Comparison of ENCODE assay signal across 19 mouse cellular contexts in the genomic region with DNA sequence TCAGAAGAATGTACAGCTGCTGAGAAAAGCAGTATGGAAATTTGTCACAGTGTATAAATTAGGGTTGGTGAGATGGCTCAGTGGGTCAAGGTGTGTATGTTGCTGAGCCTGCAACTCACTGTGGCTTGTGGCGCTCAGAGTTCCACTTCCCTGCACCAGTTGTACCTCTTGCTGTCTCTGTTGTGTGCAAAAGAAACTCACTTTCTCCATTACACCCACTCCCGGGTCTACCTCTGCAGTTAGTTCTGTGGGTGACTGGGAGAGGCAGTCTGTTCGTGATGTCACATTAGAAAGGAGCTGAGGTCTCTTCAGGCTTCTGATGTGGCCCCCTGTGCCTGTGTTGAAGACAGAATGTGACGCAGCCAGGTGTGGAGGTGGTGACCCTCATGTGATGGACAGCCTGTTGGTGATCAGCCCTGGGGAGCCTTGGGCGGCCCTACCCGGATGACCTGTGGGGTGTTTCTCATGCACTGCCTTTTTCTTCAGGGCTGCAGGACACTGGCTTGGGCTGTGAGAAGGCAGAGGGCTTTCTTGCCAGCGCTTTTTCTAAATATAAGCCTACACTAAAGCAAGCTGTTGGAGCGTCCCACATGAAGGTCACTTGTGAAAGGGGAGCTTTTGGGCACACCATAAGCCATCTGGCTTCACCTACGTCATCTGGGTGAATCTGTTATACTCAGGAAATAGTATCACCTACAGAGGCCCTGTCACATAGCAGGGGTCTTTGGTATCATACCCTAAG. TPM values are rescaled to one million over a fixed set of nuclear protein-coding genes. Genes with fewer than 3 reads are reported as not detected.
DNase-seq lines count a peak whose midpoint lies in the region; ATAC-seq and TF ChIP-seq lines count a peak whose summit lies in the region.
"Had no signal": no experiment of that assay in that cellular context is flagged by ENCODE, and none has a peak within 500 bp of the region (broad histone marks: within the 10 kb centered on the region; RNA-seq: fewer than 3 reads in every experiment).

No protein-coding gene starts in this region.

- no peaks in the 10 kb centered on the region for H3K9me3 ChIP-seq in midbrain, postnatal 0 days (ENCODE audit: low read length)
- H3K9me3 ChIP-seq in midbrain, embryonic 10.5 days (replicated peaks) = no peaks in the 10 kb centered on the region
- H3K9me3 ChIP-seq in heart, embryonic 10.5 days = no peaks in the 10 kb centered on the region
- H3K9me3 ChIP-seq: midbrain, embryonic 12.5 days; neural tube, embryonic 12.5 days had no signal

- H3K4me2 ChIP-seq in midbrain, postnatal 0 days (ENCODE audit: low read depth, low read length, poor library complexity, severe bottlenecking) = no peak overlapping the region
- H3K4me2 ChIP-seq: midbrain, embryonic 12.5 days; neural tube, embryonic 12.5 days had no signal

- H3K36me3 ChIP-seq in midbrain, postnatal 0 days (ENCODE audit: insufficient read depth, low read length) = no peaks in the 10 kb centered on the region
- no peaks in the 10 kb centered on the region for H3K36me3 ChIP-seq in midbrain, embryonic 10.5 days
- H3K36me3 ChIP-seq in heart, embryonic 10.5 days = no peaks in the 10 kb centered on the region
- H3K36me3 ChIP-seq: midbrain, embryonic 12.5 days; neural tube, embryonic 12.5 days had no signal

- DNase-seq in gastrocnemius, adult 2 months = peak; percentile 75
- DNase-seq in gastrocnemius, postnatal 14 days = no peak
- DNase-seq in midbrain, postnatal 0 days (ENCODE audit: low spot score) = no peak
- no peak for DNase-seq in midbrain, embryonic 10.5 days (ENCODE audit: low spot score)
- peak; percentile 75 for DNase-seq in heart, embryonic 10.5 days (ENCODE audit: low spot score)
- DNase-seq in skeletal muscle tissue, adult 2 months (ENCODE audit: low read depth, low spot score) = peak; percentile 91
- DNase-seq in kidney, adult 18-20 months = no peak
- DNase-seq in spleen, postnatal 36 days (ENCODE audit: low spot score in 2 of 2) = no peak
- DNase-seq: kidney, adult 11 months; kidney, postnatal 4 days had no signal

- ATAC-seq in midbrain, postnatal 0 days (ENCODE audit: low FRiP score) = no peak
- ATAC-seq: forebrain, embryonic 14.5 days had no signal

- no peak for TF ChIP-seq CTCF in gastrocnemius, adult 2 months (IDR thresholded peaks at IDR 0.05)
- no peak for TF ChIP-seq CTCF in midbrain, postnatal 0 days (IDR thresholded peaks at IDR 0.05)

- peak overlapping the region; percentile 95 for H3K27ac ChIP-seq in gastrocnemius, adult 2 months
- H3K27ac ChIP-seq in midbrain, postnatal 0 days (ENCODE audit: low read depth, low read length) = 0 out of 2 replicates have a peak overlapping the region, but pooled peaks have one; percentile 1
- no peak overlapping the region for H3K27ac ChIP-seq in midbrain, embryonic 10.5 days (replicated peaks)
- H3K27ac ChIP-seq in heart, embryonic 10.5 days = peak overlapping the region; percentile 39; the same call in 1 of the 2 replicates
- H3K27ac ChIP-seq: midbrain, embryonic 12.5 days; neural tube, embryonic 12.5 days had no signal

- peaks cover 5% of the 10 kb centered on the region; the same call in 1 of the 2 replicates for H3K4me1 ChIP-seq in midbrain, postnatal 0 days (ENCODE audit: insufficient read depth, low read length)
- H3K4me1 ChIP-seq in midbrain, embryonic 10.5 days = peaks cover 5% of the 10 kb centered on the region; the same call in 1 of the 2 replicates
- peaks cover 40% of the 10 kb centered on the region for H3K4me1 ChIP-seq in heart, embryonic 10.5 days

- H3K4me3 ChIP-seq in gastrocnemius, adult 2 months = peak overlapping the region; percentile 53
- no peak overlapping the region for H3K4me3 ChIP-seq in midbrain, postnatal 0 days (ENCODE audit: low read depth, low read length)
- no peak overlapping the region for H3K4me3 ChIP-seq in midbrain, embryonic 10.5 days
- H3K4me3 ChIP-seq in heart, embryonic 10.5 days = no peak overlapping the region
- H3K4me3 ChIP-seq: midbrain, embryonic 12.5 days; neural tube, embryonic 12.5 days had no signal

- intact Hi-C loops in gastrocnemius, adult 2 months (cut with DNase I) = no loop called here
- intact Hi-C loops in gastrocnemius, postnatal 14 days (cut with DNase I; ENCODE audit: low total_unique reads) = no loop called here

- no peak overlapping the region for H3K9ac ChIP-seq in midbrain, postnatal 0 days (replicated peaks; ENCODE audit: low read length, poor library complexity, severe bottlenecking)
- H3K9ac ChIP-seq: midbrain, embryonic 12.5 days; neural tube, embryonic 12.5 days had no signal

- H3K27me3 ChIP-seq in midbrain, postnatal 0 days (ENCODE audit: insufficient read depth, low read length) = no peaks in the 10 kb centered on the region
- no peaks in the 10 kb centered on the region for H3K27me3 ChIP-seq in midbrain, embryonic 10.5 days (ENCODE audit: low read depth, poor library complexity, severe bottlenecking)
- H3K27me3 ChIP-seq in heart, embryonic 10.5 days (ENCODE audit: insufficient read depth, poor library complexity, severe bottlenecking) = no peaks in the 10 kb centered on the region
- H3K27me3 ChIP-seq: midbrain, embryonic 12.5 days; neural tube, embryonic 12.5 days had no signal

- 92% methylated on average over 9 of the region's 9 CpGs for WGBS in midbrain, postnatal 0 days
- 91% methylated on average over 9 of the region's 9 CpGs for WGBS in midbrain, embryonic 10.5 days
- WGBS in heart, embryonic 10.5 days = 82% methylated on average over 9 of the region's 9 CpGs

RNA-seq across cellular contexts. Expression of a gene that starts 16.2 kb away (rescaled TPM):
- total RNA-seq in gastrocnemius, adult 2 months (2021) = 10 to 100 TPM; 36.1 to 77.7 TPM
- 10 to 100 TPM; 25.2 to 38.1 TPM for total RNA-seq in gastrocnemius, postnatal 14 days (2021)
- total RNA-seq in midbrain, postnatal 0 days (2014; rRNA removed) = 56.2 and 70.5 TPM in 2 replicates
- polyA plus RNA-seq in midbrain, postnatal 0 days (2015; fragmentation: Nextera tagmentation; extraction: Ambion mirVana) = 11.9 and 13.2 TPM in 2 replicates
- 0.67 and 0.72 TPM in 2 replicates for polyA plus RNA-seq in midbrain, embryonic 10.5 days (2016; fragmentation: Nextera tagmentation; extraction: Ambion mirVana)
- polyA plus RNA-seq in heart, embryonic 10.5 days (2016; fragmentation: Nextera tagmentation; extraction: Ambion mirVana) = 1.4 and 1.6 TPM in 2 replicates

RNA-seq across cellular contexts. Expression of a gene that starts 31.2 kb away (rescaled TPM):
- total RNA-seq in gastrocnemius, adult 2 months (2021) = 10 to 100 TPM; 16.7 to 32.1 TPM
- total RNA-seq in gastrocnemius, postnatal 14 days (2021) = 10 to 100 TPM; 12.2 to 18.4 TPM
- total RNA-seq in midbrain, postnatal 0 days (2014; rRNA removed) = not detected in 2 replicates
- polyA plus RNA-seq in midbrain, postnatal 0 days (2015; fragmentation: Nextera tagmentation; extraction: Ambion mirVana) = not detected in 2 replicates
- not detected in 2 replicates for polyA plus RNA-seq in midbrain, embryonic 10.5 days (2016; fragmentation: Nextera tagmentation; extraction: Ambion mirVana)
- polyA plus RNA-seq in heart, embryonic 10.5 days (2016; fragmentation: Nextera tagmentation; extraction: Ambion mirVana) = not detected in 2 replicates
- total RNA-seq: hematopoietic stem cell, adult 5-6 weeks had no signal
- polyA plus RNA-seq: brain, embryonic 14.5 days; embryonic facial prominence, embryonic 14.5 days; forebrain, embryonic 14.5 days; liver, adult 2 months; lung, embryonic 16.5 days; midbrain, embryonic 12.5 days; neural tube, embryonic 12.5 days; spleen, adult 2 months had no signal

Comparison
In these comparisons a context has a peak if more than half of its experiments do, and no peak if none do; other contexts are left out.
1. DNase-seq: peak in gastrocnemius, adult 2 months (single experiment), heart, embryonic 10.5 days (single experiment) and skeletal muscle tissue, adult 2 months (single experiment); none in gastrocnemius, postnatal 14 days (single experiment), midbrain, postnatal 0 days (single experiment), midbrain, embryonic 10.5 days (single experiment), kidney, adult 18-20 months (single experiment) and spleen, postnatal 36 days (0 of 2).
2. RNA of a gene that starts 31.2 kb away (total RNA-seq): 16.7 to 32.1 TPM in gastrocnemius, adult 2 months and 12.2 to 18.4 TPM in gastrocnemius, postnatal 14 days; not detected in midbrain, postnatal 0 days; every median in the first group is over 10 times any median in the second.